Mouse (Mus musculus) granulocyte monocyte progenitor cell, adult 5-6 weeks (primary cell): ENCODE results near the gene Fa2h. TPM values are rescaled to one million over a fixed set of nuclear protein-coding genes. Genes with fewer than 3 reads are reported as not detected.
A peak's percentile ranks its signal among the peaks of the same experiment; 100 is the strongest.
"Not testable (repeated sequence)": the region's sequence is repeated elsewhere in the genome, so short reads cannot be mapped to it uniquely, and the experiment has no call there.

ENCODE experiments used
- ATAC-seq: replicated peaks from 2 replicates; pipeline ENCODE4 v1.8.0; 2016; ENCODE audit warnings: mild to moderate bottlenecking, moderate TSS enrichment, inconsistent platforms; ENCODE audit not compliant: poor library complexity, severe bottlenecking
- total RNA-seq, 2 experiments: library from RNA; stranded (forward) in 1 of 2; stranded (reverse) in 1 of 2; fragments of 200-712, 200-1000 nt in 1 of 2; fragments of >200 nt in 1 of 2; fragmentation: Nextera tagmentation in 1 of 2; gene quantifications; 2 replicates each; pipeline ENCODE4 v1.2.3; 2014 to 2017

Fa2h gene
- total RNA-seq, 2 experiments from 2014 or later = not detected

- no peak for ATAC-seq
These were observed 32.9 kb downstream of the Fa2h start for GRCm38 (mm10) chr8:111360579-111361209.

GRCm38 (mm10) chr8:111359936-111360335 is 33.7 kb downstream of the Fa2h start:
- no peak for ATAC-seq

GRCm38 (mm10) chr8:111358905-111359304 is 34.7 kb downstream of the Fa2h start:
- no peak for ATAC-seq

GRCm38 (mm10) chr8:111357433-111357832 is 36.2 kb downstream of the Fa2h start:
- no peak for ATAC-seq

- ATAC-seq = no peak
These were observed 40.1 kb downstream of the Fa2h start for GRCm38 (mm10) chr8:111353497-111353896.

- no peak for ATAC-seq
These were observed 41.3 kb downstream of the Fa2h start for GRCm38 (mm10) chr8:111352289-111352688.

GRCm38 (mm10) chr8:111350577-111350976 is 43.0 kb downstream of the Fa2h start:
- no peak for ATAC-seq

GRCm38 (mm10) chr8:111343225-111343624 is 50.4 kb downstream of the Fa2h start:
- ATAC-seq = peak; percentile 81

GRCm38 (mm10) chr8:111340186-111340585 is 53.4 kb downstream of the Fa2h start:
- ATAC-seq = no peak

GRCm38 (mm10) chr8:111338370-111339208 is 55.0 kb downstream of the Fa2h start:
- ATAC-seq = peak; percentile 57

- peak; percentile 60 for ATAC-seq
These were observed 55.7 kb downstream of the Fa2h start, which contains the start of gene Mlkl for GRCm38 (mm10) chr8:111337890-111338347. Gene Mlkl (minus strand): TSS chr8:111338177.

- peak; percentile 52 for ATAC-seq
These were observed 56.2 kb downstream of the Fa2h start for GRCm38 (mm10) chr8:111337311-111337889.

- ATAC-seq = no peak
These were observed 56.9 kb downstream of the Fa2h start for GRCm38 (mm10) chr8:111336692-111337091.

GRCm38 (mm10) chr8:111325222-111325790 is 68.3 kb downstream of the Fa2h start:
- ATAC-seq = peak; percentile 44; the same call in 1 of the 2 replicates

GRCm38 (mm10) chr8:111314729-111315128 is 78.9 kb downstream of the Fa2h start:
- no peak for ATAC-seq

GRCm38 (mm10) chr8:111313961-111314360 is 79.7 kb downstream of the Fa2h start:
- ATAC-seq = not testable (repeated sequence)

GRCm38 (mm10) chr8:111312758-111313162 is 80.9 kb downstream of the Fa2h start:
- ATAC-seq = peak; percentile 76

- ATAC-seq = peak; percentile 67; the same call in 1 of the 2 replicates
These were observed 83.6 kb downstream of the Fa2h start for GRCm38 (mm10) chr8:111310006-111310405.

GRCm38 (mm10) chr8:111305031-111305730 is 88.4 kb downstream of the Fa2h start:
- ATAC-seq = no peak

- ATAC-seq = no peak
These were observed 89.3 kb downstream of the Fa2h start for GRCm38 (mm10) chr8:111304359-111304758.
